Mouse (Mus musculus): ENCODE results near the gene Ipmk. TPM values are rescaled to one million over a fixed set of nuclear protein-coding genes. Genes with fewer than 3 reads are reported as not detected.
"Not testable (repeated sequence)": the region's sequence is repeated elsewhere in the genome, so short reads cannot be mapped to it uniquely, and the experiment has no call there.

The Ipmk gene
- total RNA-seq, 2 experiments from 2014 or later: 39.0 to 40.5 TPM

DNA sequence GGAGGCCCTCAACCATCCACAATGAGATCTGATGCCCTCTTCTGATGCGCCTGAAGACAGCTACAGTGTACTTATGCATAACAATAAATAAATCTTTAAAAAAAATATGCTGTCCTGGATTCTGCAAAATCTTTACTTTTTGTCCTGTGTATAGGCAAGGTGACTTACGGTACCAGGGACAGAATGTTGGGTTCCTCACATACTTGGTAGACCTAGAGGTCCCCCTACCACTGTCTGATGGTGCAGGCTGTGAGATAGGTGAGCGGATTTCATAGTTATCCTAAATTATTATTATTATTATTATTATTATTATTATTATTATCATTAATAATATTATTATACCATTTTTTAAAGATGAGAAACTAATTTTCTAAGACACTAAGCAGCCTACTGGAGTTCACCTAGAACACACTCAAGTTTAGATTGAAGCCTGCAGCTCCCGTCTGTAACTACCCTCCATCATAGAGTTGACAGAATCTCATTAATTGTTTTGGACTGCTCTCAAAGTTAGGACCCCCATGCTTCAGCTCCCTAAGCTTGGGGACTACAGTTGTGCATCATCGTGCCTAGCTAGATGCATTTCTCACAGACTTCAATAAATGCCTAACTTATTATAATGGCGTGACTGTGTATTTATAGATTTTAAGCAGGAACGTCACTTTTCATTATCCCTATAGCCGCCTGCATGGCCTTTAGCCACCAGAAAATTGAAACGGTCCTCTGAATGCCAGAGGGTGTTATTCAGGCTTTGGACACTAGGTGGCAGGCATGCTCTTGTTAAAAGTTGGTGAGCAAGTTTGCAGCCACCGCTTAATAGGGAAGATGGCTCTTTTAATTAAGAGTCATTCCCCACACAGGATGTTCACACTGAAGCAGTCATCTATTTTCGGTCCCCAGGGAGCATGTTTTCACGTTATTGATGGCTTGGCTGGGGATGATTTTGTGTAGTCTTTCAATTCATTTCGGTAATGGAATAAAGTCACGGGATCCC is 74.8 kb downstream of the Ipmk start:
- peak; percentile 94 for TF ChIP-seq CTCF (conservative IDR thresholded peaks at IDR 0.05)
- DNase-seq (ENCODE audit: low spot score in 2 of 2): peak; percentile 49 to 85

DNA sequence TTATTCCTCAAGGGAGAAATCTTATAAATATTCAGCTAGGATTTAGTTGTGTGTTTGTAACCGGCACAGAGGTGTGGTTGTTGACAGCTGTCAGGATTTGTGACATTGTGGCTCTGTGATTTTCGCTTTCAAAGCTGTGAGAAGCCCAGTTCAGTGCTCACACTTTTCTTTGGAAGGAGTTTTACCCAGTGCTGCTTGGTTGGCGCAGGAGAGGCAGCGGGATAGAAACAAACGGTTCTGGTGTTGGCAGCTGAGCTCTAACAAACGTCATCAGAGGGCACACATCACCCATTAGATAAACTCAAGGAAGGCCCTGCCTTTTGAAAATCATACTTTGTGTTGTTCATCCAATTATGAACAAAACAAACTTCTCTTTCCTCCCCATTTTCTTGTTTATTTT is 79.2 kb downstream of the Ipmk start:
- DNase-seq (ENCODE audit: low spot score in 2 of 2): no peak
- H3K27ac ChIP-seq: no peak overlapping the region
- no peak overlapping the region for H3K4me3 ChIP-seq
- no peak for TF ChIP-seq CTCF (conservative IDR thresholded peaks at IDR 0.05)

More for the DNA sequence above, 74.8 kb downstream of the Ipmk start:
- Histone ChIP-seq H3K27ac (no peak overlapping the region), H3K4me3 (no peak overlapping the region)

- DNase-seq (ENCODE audit: low spot score in 2 of 2): no peak
- Histone ChIP-seq H3K27ac (no peak overlapping the region), H3K4me3 (no peak overlapping the region)
- no peak for TF ChIP-seq CTCF (conservative IDR thresholded peaks at IDR 0.05)
These were observed 79.8 kb downstream of the Ipmk start for GRCm38 (mm10) chr10:71427381-71427780.

- 0 out of 2 replicates have a peak, but pooled peaks have one; percentile 17 for TF ChIP-seq CTCF (conservative IDR thresholded peaks at IDR 0.05)
These were observed 80.8 kb downstream of the Ipmk start for GRCm38 (mm10) chr10:71428246-71428864.

DNA sequence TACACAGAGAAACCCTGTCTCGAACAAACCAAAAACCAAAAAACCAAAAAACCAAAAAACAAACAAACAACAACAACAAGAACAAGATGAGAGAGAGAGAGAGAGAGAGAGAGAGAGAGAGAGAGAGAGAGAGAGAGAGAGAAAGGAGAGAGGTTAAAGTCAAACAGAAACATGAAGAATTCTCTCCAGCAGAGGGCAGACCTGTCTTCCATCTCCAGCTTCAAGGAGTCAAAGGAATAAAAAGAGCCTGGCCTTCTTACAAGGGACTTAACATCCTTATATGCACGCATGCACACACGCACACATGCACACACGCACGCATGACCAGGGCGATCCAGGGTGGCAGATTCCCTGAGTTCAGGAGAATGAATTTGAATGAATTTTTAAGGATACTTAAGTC is 83.1 kb downstream of the Ipmk start:
- DNase-seq (ENCODE audit: low spot score in 2 of 2): no peak
- peak; percentile 50 for TF ChIP-seq CTCF (conservative IDR thresholded peaks at IDR 0.05)
- Histone ChIP-seq H3K4me3 (no peak overlapping the region), H3K27ac (no peak overlapping the region)

More at GRCm38 (mm10) chr10:71428246-71428864, 80.8 kb downstream of the Ipmk start:
- Histone ChIP-seq H3K4me3 (no peak overlapping the region), H3K27ac (no peak overlapping the region)
- DNase-seq (ENCODE audit: low spot score in 2 of 2): no peak

DNA sequence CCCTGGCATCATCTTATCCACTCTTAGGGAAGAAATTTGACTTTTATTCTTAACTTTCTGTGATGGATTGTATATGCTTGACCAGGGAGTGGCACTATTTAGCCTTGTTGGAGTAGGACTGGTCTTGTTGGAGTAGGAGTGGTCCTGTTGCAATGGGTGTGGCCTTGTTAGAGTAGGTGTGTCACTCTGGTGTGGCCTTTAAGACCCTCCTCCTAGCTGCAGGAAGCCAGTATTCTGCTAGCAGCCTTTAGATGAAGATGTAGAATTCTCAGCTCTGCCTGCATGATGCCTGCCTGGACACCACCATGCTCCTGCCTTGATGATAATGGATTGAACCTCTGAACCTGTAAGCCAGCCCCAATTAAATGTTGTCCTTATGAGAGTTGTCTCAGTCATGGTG is 95.5 kb downstream of the Ipmk start:
- no peak for TF ChIP-seq CTCF (conservative IDR thresholded peaks at IDR 0.05)
- DNase-seq (ENCODE audit: low spot score in 2 of 2): no peak
- no peak overlapping the region for H3K27ac ChIP-seq
- H3K4me3 ChIP-seq: no peak overlapping the region

DNA sequence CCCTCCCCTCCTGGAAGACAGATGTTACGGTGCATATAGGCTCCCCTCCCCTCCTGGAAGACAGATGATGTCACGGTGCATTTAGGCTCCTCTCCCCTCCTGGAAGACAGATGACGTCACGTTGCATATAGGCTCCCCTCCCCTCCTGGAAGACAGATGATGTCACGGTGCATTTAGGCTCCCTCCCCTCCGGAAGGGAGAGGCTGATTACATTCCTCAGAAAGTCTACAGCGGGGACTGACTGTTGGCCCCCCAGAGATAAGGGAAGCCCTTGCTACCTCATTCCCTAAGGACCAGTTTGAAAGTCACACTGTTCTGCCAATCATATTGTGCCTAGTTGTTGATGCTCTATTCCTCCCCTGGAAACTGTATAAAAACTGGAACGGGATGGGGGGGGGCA is 100.1 kb downstream of the Ipmk start:
- Histone ChIP-seq H3K27ac (no peak overlapping the region), H3K4me3 (no peak overlapping the region)
- DNase-seq (ENCODE audit: low spot score in 2 of 2): no peak
- TF ChIP-seq CTCF (conservative IDR thresholded peaks at IDR 0.05): no peak

DNA sequence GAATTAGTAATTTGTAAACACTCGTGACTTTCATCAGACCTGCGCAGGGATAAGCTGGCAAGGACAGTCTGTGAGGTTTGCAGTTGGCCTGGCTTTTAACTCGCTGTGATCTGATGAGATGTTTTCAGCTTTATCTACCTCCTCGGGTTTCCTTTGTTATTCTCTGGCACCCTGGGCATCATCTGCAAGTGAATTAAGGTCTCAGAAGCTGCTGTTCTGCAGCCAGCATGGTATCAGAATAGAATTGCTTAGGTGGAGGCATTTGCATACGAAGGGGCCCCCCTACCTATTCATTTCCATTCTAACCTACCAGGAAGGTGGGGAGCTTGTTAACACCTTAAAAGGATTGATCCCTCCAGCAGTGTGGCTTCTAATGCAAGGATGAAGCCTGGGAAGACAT is 100.7 kb downstream of the Ipmk start:
- no peak overlapping the region for H3K4me3 ChIP-seq
- no peak for DNase-seq (ENCODE audit: low spot score in 2 of 2)
- H3K27ac ChIP-seq: no peak overlapping the region
- no peak for TF ChIP-seq CTCF (conservative IDR thresholded peaks at IDR 0.05)

GRCm38 (mm10) chr10:71455355-71455754 is 107.8 kb downstream of the Ipmk start:
- peak; percentile 58 for TF ChIP-seq CTCF (conservative IDR thresholded peaks at IDR 0.05)
- no peak for DNase-seq (ENCODE audit: low spot score in 2 of 2)

DNA sequence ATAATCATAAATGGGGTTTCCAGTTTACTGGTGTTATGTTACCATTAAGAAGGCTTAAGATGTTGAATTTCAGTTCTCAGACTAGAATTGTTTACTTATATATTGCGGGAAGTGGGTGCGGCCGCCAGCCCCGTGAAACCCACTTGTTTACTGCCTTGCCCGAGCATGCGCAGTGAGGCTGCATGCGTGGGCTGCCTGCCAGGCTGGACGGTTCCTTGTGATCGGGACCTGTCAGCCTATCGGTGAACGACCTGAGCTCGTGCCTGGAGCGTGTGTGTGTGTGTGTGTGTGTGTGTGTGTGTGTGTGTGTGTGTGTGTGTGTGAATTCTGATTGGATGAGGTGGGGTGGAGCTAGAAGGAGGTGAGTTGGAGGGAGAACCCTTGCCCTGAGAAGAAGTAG is 114.8 kb downstream of the Ipmk start:
- not testable (repeated sequence) for DNase-seq (ENCODE audit: low spot score in 2 of 2); H3K4me3 ChIP-seq; H3K27ac ChIP-seq

More at GRCm38 (mm10) chr10:71455355-71455754, 107.8 kb downstream of the Ipmk start:
- no peak overlapping the region for H3K27ac ChIP-seq
- H3K4me3 ChIP-seq: no peak overlapping the region

GRCm38 (mm10) chr10:71464417-71464816 is 116.9 kb downstream of the Ipmk start:
- no peak for DNase-seq (ENCODE audit: low spot score in 2 of 2)
- no peak for TF ChIP-seq CTCF (conservative IDR thresholded peaks at IDR 0.05)
- no peak overlapping the region for H3K27ac ChIP-seq
- no peak overlapping the region for H3K4me3 ChIP-seq

GRCm38 (mm10) chr10:71468315-71468714 is 120.8 kb downstream of the Ipmk start:
- no peak overlapping the region for H3K4me3 ChIP-seq
- DNase-seq (ENCODE audit: low spot score in 2 of 2): no peak
- no peak overlapping the region for H3K27ac ChIP-seq
- no peak for TF ChIP-seq CTCF (conservative IDR thresholded peaks at IDR 0.05)

DNA sequence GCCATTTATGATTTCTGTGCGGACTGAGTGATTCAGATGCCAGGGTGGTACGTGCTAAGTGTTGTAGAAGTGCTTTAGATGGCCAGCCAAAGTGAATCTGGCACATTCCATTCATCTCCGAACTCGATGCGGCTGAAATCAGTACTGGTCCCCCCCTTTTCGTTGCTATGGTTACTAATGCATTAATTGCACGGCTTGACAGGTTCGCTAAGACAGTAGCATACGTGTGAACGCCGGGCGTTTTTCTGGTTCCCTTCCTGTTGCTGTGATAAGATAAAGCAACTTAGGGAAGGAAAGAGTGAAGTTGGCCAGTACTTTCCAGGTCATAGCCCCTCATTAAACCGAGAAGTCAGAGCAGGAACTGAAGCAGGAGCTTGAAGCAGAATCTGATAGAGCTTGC is 122.2 kb downstream of the Ipmk start:
- no peak for DNase-seq (ENCODE audit: low spot score in 2 of 2)
- Histone ChIP-seq H3K27ac (no peak overlapping the region), H3K4me3 (no peak overlapping the region)
- TF ChIP-seq CTCF (conservative IDR thresholded peaks at IDR 0.05): no peak

Data from layer of hippocampus, adult 2 months (tissue).